Mouse (Mus musculus) hindbrain, embryonic 10.5 days (tissue): ENCODE measurements around the gene Rasgrp3. TPM values are rescaled to one million over a fixed set of nuclear protein-coding genes. Genes with fewer than 3 reads are reported as not detected.

Experiments
- DNase-seq: peaks from one replicate; pipeline ENCODE4 v3.0.0-alpha.2; 2017; ENCODE audit warnings: low spot score
- H3K27ac ChIP-seq: fragments of 300-500 bp; sonication (generic); 2 replicates; pipeline ENCODE4 v1.5.1; 2016; ENCODE audit warnings: mild to moderate bottlenecking, moderate library complexity
- H3K27me3 ChIP-seq: fragments of 300-500 bp; sonication (generic); 2 replicates; pipeline ENCODE4 v1.6.1; 2016; ENCODE audit warnings: mild to moderate bottlenecking; ENCODE audit not compliant: poor library complexity, insufficient read depth, severe bottlenecking
- H3K36me3 ChIP-seq: fragments of 300-500 bp; sonication (generic); 2 replicates; pipeline ENCODE4 v1.6.1; 2016; ENCODE audit warnings: mild to moderate bottlenecking, moderate library complexity
- H3K4me1 ChIP-seq: fragments of 300-500 bp; sonication (generic); replicated peaks from 2 replicates; pipeline ENCODE4 v1.6.1; 2016; ENCODE audit warnings: mild to moderate bottlenecking
- H3K4me3 ChIP-seq: fragments of 300-500 bp; sonication (generic); 2 replicates; pipeline ENCODE4 v1.5.1; 2016; ENCODE audit warnings: mild to moderate bottlenecking, moderate library complexity
- H3K9me3 ChIP-seq: fragments of 300-500 bp; sonication (generic); 2 replicates; pipeline ENCODE4 v1.6.1; 2016; ENCODE audit warnings: mild to moderate bottlenecking, moderate library complexity
- WGBS: fragments of 180-500 bp; shearing (Covaris S2); methylation state at CpG from one replicate; pipeline ENCODE4 v1.1.7; 2016; 5-methylcytosine and 5-hydroxymethylcytosine counted together
- polyA plus RNA-seq: library from polyadenylated mRNA; unstranded; fragments of >200 nt; fragmentation: Nextera tagmentation; extraction: Ambion mirVana; gene quantifications from 2 replicates; pipeline ENCODE4 v1.2.1, GENCODE M21; 2016

Rasgrp3 gene
- polyA plus RNA-seq, 1 experiment from 2014 or later, result 5.1 TPM

DNA sequence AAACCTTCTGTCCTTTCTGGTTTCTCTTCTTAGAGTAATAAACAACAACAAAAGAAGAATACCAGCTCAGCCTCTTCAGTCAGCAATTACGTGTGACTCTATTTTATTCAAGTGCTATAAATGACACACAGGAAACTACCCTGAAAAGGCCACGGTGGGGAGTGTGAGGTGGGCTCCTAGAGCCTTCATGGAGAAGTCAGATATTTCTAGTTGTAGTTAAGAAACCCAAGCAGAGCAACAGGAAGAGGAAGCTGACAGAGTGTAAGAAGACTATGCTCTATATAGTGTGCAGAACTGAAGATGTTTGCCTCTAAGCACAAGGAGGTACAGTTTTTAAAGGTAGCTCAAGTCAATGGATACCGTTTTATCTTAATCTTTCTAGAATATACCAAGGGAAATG lies 42.0 kb downstream of the Rasgrp3 start:
- no peak for DNase-seq
- H3K4me3 ChIP-seq, result no peak overlapping the region
- no peaks in the 10 kb centered on the region for H3K36me3 ChIP-seq
- H3K4me1 ChIP-seq, result no peaks in the 10 kb centered on the region
- WGBS, result 86% methylated on average over 3 of the region's 3 CpGs
- H3K27me3 ChIP-seq, result no peaks in the 10 kb centered on the region
- H3K9me3 ChIP-seq, result no peaks in the 10 kb centered on the region
- H3K27ac ChIP-seq, result no peak overlapping the region

DNA sequence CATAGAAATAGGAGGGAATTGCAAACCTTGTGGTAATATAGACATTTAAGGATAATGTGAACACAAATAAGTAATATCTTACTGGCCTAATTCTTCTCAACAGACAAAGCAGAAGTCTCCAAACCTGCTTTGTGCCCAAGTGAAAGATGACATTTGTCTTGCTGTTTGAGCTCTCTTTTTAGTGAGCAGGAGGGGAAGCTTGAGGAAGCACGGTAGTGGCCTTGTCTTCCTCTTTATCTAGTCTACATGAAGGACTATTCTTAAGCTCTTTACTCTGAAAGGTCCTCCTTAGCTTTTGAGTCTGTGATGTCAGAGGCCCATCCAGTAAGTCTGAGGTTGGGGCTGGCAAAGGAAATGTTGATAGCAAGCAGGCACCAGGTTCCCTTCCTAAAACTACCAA lies 43.1 kb downstream of the Rasgrp3 start:
- Histone ChIP-seq H3K4me1 (no peaks in the 10 kb centered on the region), H3K27me3 (no peaks in the 10 kb centered on the region), H3K4me3 (no peak overlapping the region), H3K9me3 (no peaks in the 10 kb centered on the region), H3K27ac (no peak overlapping the region), H3K36me3 (no peaks in the 10 kb centered on the region)
- no peak for DNase-seq
- WGBS, result 78% methylated on average over 1 of the region's 1 CpGs

DNA sequence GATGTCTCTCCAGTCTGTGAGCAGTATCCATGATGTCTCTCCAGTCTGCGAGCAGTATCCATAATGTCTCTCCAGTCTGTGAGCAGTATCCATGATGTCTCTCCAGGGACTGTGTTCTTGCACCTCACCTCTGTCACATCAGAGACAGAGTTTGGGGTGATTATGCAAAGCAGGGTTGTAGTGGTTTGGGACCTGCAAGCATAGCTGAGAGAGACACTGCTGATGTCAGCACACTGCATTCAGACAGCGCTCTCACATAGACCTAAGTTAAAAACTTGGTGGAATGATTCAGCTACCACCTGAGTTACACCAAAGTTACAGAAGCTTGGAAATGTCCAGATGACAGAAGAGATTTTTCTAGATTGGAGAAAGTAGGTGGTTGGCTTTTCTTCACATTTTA lies 44.0 kb downstream of the Rasgrp3 start:
- Histone ChIP-seq H3K4me1 (no peaks in the 10 kb centered on the region), H3K9me3 (no peaks in the 10 kb centered on the region), H3K36me3 (no peaks in the 10 kb centered on the region), H3K27me3 (no peaks in the 10 kb centered on the region), H3K4me3 (no peak overlapping the region), H3K27ac (no peak overlapping the region)
- 87% methylated on average over 2 of the region's 2 CpGs for WGBS
- no peak for DNase-seq

DNA sequence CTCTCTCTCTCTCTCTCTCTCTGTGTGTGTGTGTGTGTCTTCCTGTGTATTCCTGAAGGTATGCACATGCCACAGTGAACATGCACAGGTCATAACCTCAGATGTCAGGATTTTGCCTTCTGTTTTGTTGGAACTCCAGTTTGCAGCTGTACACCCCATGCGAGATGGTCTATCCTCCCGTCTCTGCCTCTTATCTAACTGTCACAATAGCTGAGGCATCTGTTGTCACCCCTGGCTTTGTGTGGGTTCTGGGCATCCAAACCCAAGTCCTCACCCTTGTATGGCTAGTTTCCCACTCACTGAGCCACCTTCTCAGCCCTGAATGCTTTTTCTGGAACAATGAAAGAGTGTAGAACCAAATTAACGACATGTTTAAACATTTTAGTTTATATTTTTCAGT lies 44.7 kb downstream of the Rasgrp3 start:
- H3K4me1 ChIP-seq, result no peaks in the 10 kb centered on the region
- H3K9me3 ChIP-seq, result no peaks in the 10 kb centered on the region
- no peaks in the 10 kb centered on the region for H3K36me3 ChIP-seq
- H3K27me3 ChIP-seq, result no peaks in the 10 kb centered on the region
- WGBS, result 78% methylated on average over 3 of the region's 3 CpGs
- DNase-seq, result no peak
- H3K4me3 ChIP-seq, result no peak overlapping the region
- no peak overlapping the region for H3K27ac ChIP-seq

DNA sequence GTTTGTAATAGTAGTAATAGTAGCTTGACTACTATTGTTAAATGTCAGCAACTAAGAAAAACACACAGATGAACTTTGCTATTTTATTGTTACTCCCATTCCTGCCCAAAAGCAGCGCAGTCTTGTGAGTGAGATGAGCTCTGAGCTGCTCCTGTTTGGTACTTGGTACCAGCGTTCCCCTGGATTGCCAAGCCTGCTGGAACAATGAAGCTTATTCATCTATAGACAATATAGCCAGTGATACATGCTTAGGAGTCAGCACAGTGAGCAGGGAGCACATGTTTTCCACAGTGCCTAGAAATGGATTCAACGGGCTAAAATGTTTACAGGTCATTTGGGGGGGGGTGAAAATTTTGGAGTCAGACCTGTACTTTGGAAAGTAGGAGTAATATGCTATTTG lies 50.5 kb downstream of the Rasgrp3 start:
- no peak overlapping the region for H3K27ac ChIP-seq
- H3K4me3 ChIP-seq, result no peak overlapping the region
- no peaks in the 10 kb centered on the region for H3K36me3 ChIP-seq
- no peak for DNase-seq
- WGBS, result 72% methylated on average over 3 of the region's 3 CpGs
- no peaks in the 10 kb centered on the region for H3K27me3 ChIP-seq
- no peaks in the 10 kb centered on the region for H3K4me1 ChIP-seq
- H3K9me3 ChIP-seq, result no peaks in the 10 kb centered on the region

DNA sequence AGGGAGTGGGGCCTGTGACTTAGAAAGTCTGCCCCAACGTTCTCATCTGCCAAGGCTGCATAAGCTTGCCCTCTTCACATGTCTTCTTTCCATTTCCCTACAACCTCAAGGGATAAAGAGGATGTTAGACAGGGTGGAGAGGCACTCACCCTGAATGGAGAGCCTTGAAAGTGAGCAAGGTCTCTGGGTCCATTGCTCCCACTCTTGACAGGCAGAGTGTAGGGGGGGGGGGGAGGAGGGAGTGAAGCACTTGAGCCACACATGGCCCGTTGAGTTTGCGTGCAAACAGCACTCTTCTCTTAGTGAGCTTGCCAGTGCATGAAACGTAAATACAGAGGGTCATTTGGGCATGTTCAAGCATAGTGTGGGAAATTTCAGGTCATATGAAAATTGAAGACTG lies 59.5 kb downstream of the Rasgrp3 start:
- 81% methylated on average over 4 of the region's 4 CpGs for WGBS
- no peak for DNase-seq
- H3K27me3 ChIP-seq, result no peaks in the 10 kb centered on the region
- H3K9me3 ChIP-seq, result no peaks in the 10 kb centered on the region
- H3K4me3 ChIP-seq, result no peak overlapping the region
- H3K4me1 ChIP-seq, result no peaks in the 10 kb centered on the region
- no peak overlapping the region for H3K27ac ChIP-seq
- no peaks in the 10 kb centered on the region for H3K36me3 ChIP-seq

DNA sequence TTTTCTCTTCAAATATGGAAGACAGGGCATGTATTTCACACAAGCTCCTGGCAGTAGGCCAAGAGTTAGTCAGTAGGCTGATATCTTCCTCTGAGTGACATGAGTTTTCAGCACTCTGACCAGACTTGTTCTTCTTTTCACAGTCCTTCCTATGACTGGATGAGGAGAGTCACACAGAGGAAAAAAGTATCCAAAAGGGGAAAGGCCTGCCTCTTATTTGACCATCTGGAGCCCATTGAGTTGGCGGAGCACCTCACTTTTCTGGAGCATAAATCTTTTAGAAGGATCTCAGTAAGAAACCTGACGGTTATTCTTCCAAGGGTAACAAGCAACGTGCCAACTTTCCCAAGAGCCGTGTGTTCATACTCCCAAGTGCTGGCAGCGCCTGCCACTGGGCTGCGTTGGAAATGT lies 62.5 kb downstream of the Rasgrp3 start:
- Histone ChIP-seq H3K27ac (no peak overlapping the region), H3K4me1 (no peaks in the 10 kb centered on the region), H3K9me3 (no peaks in the 10 kb centered on the region), H3K27me3 (no peaks in the 10 kb centered on the region), H3K4me3 (no peak overlapping the region), H3K36me3 (no peaks in the 10 kb centered on the region)
- no peak for DNase-seq
- WGBS, result 96% methylated on average over 6 of the region's 6 CpGs

DNA sequence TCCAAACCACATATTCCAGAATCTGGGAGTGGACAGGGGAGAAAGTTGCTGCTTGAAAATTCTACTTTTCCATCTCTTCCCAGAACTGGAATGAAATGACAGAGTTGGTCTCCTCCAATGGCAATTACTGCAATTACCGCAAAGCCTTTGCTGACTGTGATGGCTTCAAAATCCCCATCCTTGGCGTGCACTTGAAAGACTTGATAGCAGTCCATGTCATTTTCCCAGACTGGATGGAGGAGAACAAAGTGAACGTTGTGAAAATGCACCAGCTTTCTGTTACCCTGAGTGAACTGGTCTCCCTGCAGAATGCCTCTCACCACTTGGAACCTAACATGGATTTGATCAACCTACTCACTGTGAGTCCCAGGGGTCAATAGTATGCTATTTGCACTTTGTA lies 67.3 kb downstream of the Rasgrp3 start:
- WGBS, result 89% methylated on average over 3 of the region's 3 CpGs
- Histone ChIP-seq H3K27me3 (no peaks in the 10 kb centered on the region), H3K9me3 (no peaks in the 10 kb centered on the region), H3K4me3 (no peak overlapping the region), H3K36me3 (no peaks in the 10 kb centered on the region), H3K27ac (no peak overlapping the region), H3K4me1 (no peaks in the 10 kb centered on the region)
- no peak for DNase-seq

DNA sequence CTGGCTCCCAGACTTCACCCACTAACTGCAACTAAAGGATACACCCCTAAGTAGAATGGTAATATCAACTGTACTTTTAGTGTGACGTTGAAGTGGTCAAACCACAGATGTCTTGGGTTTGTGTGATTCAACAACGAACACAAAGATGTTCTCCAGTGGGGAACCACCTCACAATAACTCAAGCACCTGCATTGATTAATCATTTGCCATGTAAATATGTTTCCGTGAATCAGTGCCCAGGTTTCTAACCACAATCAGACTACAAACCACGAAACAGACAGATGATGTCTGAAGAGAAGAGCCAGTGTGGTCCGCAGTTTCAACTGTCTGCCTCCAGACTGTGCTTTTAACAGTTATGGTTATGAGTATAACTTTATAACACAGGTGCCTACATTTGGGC lies 69.4 kb downstream of the Rasgrp3 start:
- Histone ChIP-seq H3K9me3 (no peaks in the 10 kb centered on the region), H3K4me1 (no peaks in the 10 kb centered on the region), H3K4me3 (no peak overlapping the region), H3K27me3 (no peaks in the 10 kb centered on the region), H3K27ac (no peak overlapping the region), H3K36me3 (no peaks in the 10 kb centered on the region)
- WGBS, result 94% methylated on average over 5 of the region's 5 CpGs
- DNase-seq, result no peak

DNA sequence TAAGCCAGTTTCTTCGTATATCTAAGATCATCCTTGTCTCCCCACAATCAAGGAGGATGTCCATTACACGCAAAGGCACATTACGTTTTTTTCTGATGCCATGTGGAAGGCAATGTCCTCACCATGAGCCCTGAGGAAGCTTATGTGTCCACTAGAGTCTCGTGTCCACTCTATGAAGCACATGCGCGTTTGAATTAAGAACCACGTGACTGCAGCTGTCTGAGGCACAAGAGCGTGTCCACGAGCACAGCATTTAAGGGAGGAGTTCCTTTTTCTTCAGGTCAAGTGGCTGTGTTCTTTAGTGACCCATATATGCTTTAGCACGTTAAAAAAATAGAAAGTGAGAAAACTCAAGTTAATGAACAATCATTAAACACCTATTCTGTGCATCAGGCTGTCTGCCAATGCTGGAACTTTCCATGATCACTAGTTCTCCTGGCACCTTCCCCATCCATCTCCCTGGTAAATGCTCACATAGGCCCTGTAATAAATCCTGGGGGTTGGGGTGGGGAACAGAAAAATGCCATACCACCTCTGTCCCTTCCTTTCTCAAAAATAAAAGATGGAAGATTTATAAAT lies 70.5 kb downstream of the Rasgrp3 start:
- Histone ChIP-seq H3K4me1 (no peaks in the 10 kb centered on the region), H3K4me3 (no peak overlapping the region), H3K9me3 (no peaks in the 10 kb centered on the region), H3K36me3 (no peaks in the 10 kb centered on the region), H3K27me3 (no peaks in the 10 kb centered on the region), H3K27ac (no peak overlapping the region)
- 91% methylated on average over 10 of the region's 10 CpGs for WGBS
- DNase-seq, result no peak

DNA sequence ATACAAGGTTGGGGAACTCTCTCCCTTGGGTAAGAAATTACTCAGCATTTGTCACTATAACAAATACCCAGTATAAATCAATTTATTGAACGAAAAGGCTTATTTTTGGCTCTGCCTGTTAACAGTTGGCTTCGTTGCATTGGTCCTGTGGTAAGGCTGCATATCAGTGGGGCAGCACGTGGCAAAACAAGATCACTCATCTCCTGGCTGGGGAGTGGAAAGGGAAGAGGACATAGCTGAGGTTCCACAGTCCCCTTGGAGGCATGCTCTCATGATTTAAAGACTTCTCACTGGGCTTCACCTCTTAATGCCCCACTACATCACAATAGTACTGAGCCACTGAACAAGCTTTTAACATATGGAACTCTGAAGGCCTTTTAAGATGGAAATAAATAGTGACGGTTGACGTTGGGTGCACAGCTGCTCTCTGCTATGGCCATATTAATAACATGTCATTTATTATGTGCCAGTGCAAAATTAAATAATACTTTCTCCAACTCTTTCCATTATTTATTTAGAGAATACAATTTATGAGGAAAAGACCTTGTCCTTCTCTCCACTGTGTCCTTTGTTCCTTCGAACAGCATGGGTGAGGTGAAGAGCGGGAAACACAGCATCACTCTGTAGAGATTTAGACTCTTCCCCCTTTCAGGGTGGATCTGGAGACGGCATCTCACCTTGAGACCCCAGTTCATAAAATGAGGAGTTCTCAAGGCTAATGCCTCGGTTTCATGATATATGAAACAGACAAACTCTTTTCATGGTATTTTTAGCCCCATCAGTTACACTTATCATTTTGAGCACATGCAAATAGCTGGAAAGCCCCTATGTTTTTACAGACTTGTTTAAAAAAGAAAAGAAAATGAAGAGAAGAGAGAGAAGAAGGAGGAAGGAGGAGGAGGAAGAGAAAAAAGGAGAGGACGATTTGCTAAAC lies 71.3 kb downstream of the Rasgrp3 start:
- no peak overlapping the region for H3K27ac ChIP-seq
- H3K36me3 ChIP-seq, result no peaks in the 10 kb centered on the region
- DNase-seq, result no peak
- 88% methylated on average over 10 of the region's 10 CpGs for WGBS
- no peaks in the 10 kb centered on the region for H3K9me3 ChIP-seq
- no peaks in the 10 kb centered on the region for H3K27me3 ChIP-seq
- H3K4me3 ChIP-seq, result no peak overlapping the region
- no peaks in the 10 kb centered on the region for H3K4me1 ChIP-seq

DNA sequence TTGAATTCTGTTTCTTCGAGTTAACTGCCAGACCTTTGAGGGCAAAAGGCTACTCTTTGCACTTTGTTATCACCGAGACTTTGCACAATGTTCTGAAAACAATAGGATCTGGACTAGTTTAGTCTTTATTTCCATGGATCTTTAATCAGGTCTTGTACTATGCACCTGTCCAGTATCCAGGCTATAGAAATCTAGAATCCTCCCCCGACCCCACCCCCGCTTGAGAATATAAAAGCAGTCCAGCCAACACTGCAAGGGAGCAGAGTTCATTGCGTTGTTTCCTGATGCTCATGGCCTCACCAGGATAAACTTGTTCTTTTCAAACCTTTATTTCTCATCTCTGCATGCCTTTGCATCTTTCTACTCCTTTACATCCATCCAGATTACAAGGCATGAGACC lies 73.6 kb downstream of the Rasgrp3 start:
- WGBS, result 93% methylated on average over 5 of the region's 5 CpGs

DNA sequence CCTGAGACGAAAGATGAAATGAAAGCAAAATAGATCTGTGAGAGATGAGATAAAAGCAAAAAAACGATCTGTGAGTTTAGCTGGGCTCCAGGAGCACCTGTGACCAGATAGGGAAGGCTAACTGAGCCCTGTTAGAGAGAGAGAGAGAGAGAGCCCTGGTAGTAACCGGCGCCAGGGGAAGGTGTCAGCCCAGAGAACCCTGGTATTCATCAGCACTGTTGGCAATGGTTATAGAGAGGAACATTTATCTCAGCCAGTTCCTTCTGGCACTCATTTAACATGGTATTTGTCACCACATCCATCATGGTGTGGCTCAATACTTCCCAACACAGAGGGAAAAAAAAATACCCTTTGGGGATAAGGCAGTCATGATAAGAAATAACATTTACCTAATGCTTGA lies 80.9 kb downstream of the Rasgrp3 start:
- H3K9me3 ChIP-seq, result no peaks in the 10 kb centered on the region
- 80% methylated on average over 4 of the region's 4 CpGs for WGBS
- no peak overlapping the region for H3K4me3 ChIP-seq
- H3K27ac ChIP-seq, result no peak overlapping the region
- peaks cover 7% of the 10 kb centered on the region for H3K4me1 ChIP-seq
- no peaks in the 10 kb centered on the region for H3K36me3 ChIP-seq
- no peaks in the 10 kb centered on the region for H3K27me3 ChIP-seq
- DNase-seq, result no peak

More for the DNA sequence above, 73.6 kb downstream of the Rasgrp3 start:
- Histone ChIP-seq H3K27me3 (no peaks in the 10 kb centered on the region), H3K9me3 (no peaks in the 10 kb centered on the region), H3K36me3 (no peaks in the 10 kb centered on the region), H3K4me1 (no peaks in the 10 kb centered on the region), H3K27ac (no peak overlapping the region), H3K4me3 (no peak overlapping the region)
- no peak for DNase-seq
